Mouse (Mus musculus) hematopoietic multipotent progenitor cell, adult 10-12 weeks (in vitro differentiated cells): ENCODE measurements around the gene Ncf2. TPM values are rescaled to one million over a fixed set of nuclear protein-coding genes. Genes with fewer than 3 reads are reported as not detected.

Experiments
- polyA plus RNA-seq: library from polyadenylated mRNA; stranded (reverse); fragments of >175 nt; gene quantifications from 2 replicates; pipeline ENCODE4 v1.2.3, GENCODE M21; 2012; ENCODE audit warnings: low replicate concordance

The Ncf2 gene
- polyA plus RNA-seq, result 45.3 and 108 TPM in 2 replicates

GRCm38 (mm10) chr1:152799897-152800296 is at the start of gene Ncf2:
Gene Ncf2 (plus strand): TSS chr1:152800194.

DNA sequence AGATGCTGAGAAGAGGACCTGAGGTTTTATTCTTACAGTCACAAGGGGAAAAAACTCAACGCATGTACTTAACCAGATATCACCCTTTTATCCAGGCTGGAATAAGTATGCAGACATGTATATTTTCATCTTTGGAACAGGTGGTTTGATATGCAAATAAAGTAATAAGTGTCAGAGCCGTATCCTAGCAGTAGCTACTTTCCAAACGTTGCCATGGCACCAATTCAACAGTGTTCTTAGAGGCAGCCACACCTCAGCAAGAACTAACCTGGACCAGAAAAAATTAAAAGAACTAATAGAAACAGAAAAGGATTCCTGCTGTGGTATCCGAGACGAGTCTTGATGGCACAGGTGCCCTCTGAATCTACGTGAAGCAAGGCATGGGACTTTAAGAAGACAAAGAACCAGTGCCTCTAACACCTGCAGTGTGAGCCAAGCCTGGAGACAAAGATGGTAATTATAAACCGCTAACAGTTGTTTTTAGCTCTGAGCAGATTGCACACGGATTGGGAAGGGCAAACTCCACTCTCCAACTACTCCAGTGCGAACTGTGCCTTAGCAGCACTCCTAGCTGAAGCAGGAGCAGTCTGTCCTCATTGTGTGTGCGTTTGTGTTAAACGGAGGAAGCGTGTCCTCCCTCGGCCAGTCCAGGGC is 49.6 kb upstream of the Ncf2 start, which contains the start of gene Apobec4:
TSS of gene Apobec4 (plus strand) at position 240 of the 654 bp plus-strand sequence.

GRCm38 (mm10) chr1:152766032-152766772 is 33.8 kb upstream of the Ncf2 start, which contains the start of the genes Rgl1 and Arpc5:
Gene Rgl1 (minus strand): TSS chr1:152766351.
Gene Arpc5 (plus strand): TSS chr1:152766542.

Other genes starting within 250 kb of the Ncf2 start
- not detected in 2 replicates for gene Apobec4, start 49.6 kb upstream of the Ncf2 start, polyA plus RNA-seq
- gene Rgl1, start 33.8 kb upstream of the Ncf2 start, polyA plus RNA-seq, result 6.4 and 13.7 TPM in 2 replicates
- 282 and 762 TPM in 2 replicates for gene Arpc5, start 33.7 kb upstream of the Ncf2 start, polyA plus RNA-seq
- gene Smg7, start 102.5 kb downstream of the Ncf2 start, polyA plus RNA-seq, result 9.0 and 26.0 TPM in 2 replicates
- 0.12 and 0.20 TPM in 2 replicates for gene Nmnat2, start 154.8 kb downstream of the Ncf2 start, polyA plus RNA-seq